Mouse (Mus musculus): Measurements from ENCODE around the gene Psmb1. TPM values are rescaled to one million over a fixed set of nuclear protein-coding genes. Genes with fewer than 3 reads are reported as not detected.

Gene Psmb1
- polyA plus RNA-seq, 1 experiment from 2014 or later: 267 TPM

DNA sequence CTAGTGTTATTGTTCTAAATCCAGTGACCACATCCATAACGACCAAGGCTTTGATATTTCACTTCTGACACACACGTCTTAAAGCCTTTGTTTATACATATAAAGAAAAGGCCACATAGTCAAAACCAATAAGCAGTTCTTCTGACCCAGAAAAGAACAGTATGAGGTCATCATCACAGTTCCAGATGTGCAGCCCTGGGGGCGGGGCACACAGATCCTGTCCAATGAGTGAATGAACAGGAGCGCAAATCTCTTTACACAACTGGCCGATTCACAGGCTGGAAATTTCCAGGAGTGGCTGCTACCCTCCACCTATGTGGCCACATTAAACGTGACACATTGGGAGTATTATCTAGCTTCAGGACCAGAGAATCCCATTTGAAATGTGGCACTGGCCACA lies 70.1 kb downstream of the Psmb1 start:
- 91% methylated on average over 6 of the region's 6 CpGs for WGBS

DNA sequence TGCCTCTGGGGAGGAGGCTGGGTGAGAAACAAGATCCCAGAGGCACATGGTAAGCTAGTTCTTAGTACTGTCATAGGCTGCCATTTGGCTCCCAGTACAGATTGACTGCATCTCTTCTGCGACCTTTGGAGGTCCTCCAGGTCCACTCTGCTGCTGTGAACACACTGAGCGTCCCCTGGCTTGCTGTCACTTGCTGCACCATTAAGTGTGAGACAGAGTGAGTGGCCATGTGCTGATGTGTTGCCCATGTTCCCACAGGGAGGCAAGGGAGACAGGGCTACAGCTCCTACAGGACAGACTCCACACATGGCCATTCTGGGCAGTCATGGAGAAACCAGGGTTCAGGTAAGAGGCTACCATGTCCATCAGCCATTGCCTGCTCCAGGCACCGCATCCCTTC lies 73.6 kb downstream of the Psmb1 start:
- no peak overlapping the region for H3K27ac ChIP-seq
- no peaks in the 10 kb centered on the region for H3K27me3 ChIP-seq
- no peaks in the 10 kb centered on the region for H3K4me1 ChIP-seq (replicated peaks)
- H3K4me2 ChIP-seq (replicated peaks): no peak overlapping the region
- peaks cover 91% of the 10 kb centered on the region for H3K36me3 ChIP-seq
- H3K9me3 ChIP-seq: no peaks in the 10 kb centered on the region
- H3K4me3 ChIP-seq (replicated peaks): no peak overlapping the region
- no peak overlapping the region for H3K9ac ChIP-seq (replicated peaks)
- 93% methylated on average over 3 of the region's 3 CpGs for WGBS
- no peak for ATAC-seq

More for the DNA sequence above, 70.1 kb downstream of the Psmb1 start:
- Histone ChIP-seq H3K9me3 (no peaks in the 10 kb centered on the region), H3K36me3 (peaks cover 83% of the 10 kb centered on the region), H3K4me1 (replicated peaks) (no peaks in the 10 kb centered on the region), H3K4me2 (replicated peaks) (no peak overlapping the region), H3K9ac (replicated peaks) (no peak overlapping the region), H3K4me3 (replicated peaks) (no peak overlapping the region), H3K27ac (no peak overlapping the region), H3K27me3 (no peaks in the 10 kb centered on the region)
- ATAC-seq: no peak

Other genes starting within 250 kb of the Psmb1 start
- 45.4 and 47.7 TPM in 2 replicates for gene Dll1, start 122.9 kb downstream of the Psmb1 start, polyA plus RNA-seq (2015; fragmentation: Nextera tagmentation; extraction: Ambion mirVana)
- gene Fam120b, start 103.5 kb downstream of the Psmb1 start, polyA plus RNA-seq (2015; fragmentation: Nextera tagmentation; extraction: Ambion mirVana): 43.6 and 46.5 TPM in 2 replicates
- 70.6 and 74.9 TPM in 2 replicates for gene Tbp, start 137 bp upstream of the Psmb1 start, polyA plus RNA-seq (2015; fragmentation: Nextera tagmentation; extraction: Ambion mirVana)
- 67.4 and 72.2 TPM in 2 replicates for gene Pdcd2, start 27.6 kb upstream of the Psmb1 start, polyA plus RNA-seq (2015; fragmentation: Nextera tagmentation; extraction: Ambion mirVana)
- gene Prdm9, start 64.6 kb upstream of the Psmb1 start, polyA plus RNA-seq (2015; fragmentation: Nextera tagmentation; extraction: Ambion mirVana): 3.0 and 3.6 TPM in 2 replicates
- 21.2 and 26.0 TPM in 2 replicates for gene Chd1, start 205.2 kb upstream of the Psmb1 start, polyA plus RNA-seq (2015; fragmentation: Nextera tagmentation; extraction: Ambion mirVana)

All from midbrain, embryonic 13.5 days (tissue).